Mouse (Mus musculus) heart, adult 2 months (tissue): ENCODE data around the gene Krtap10-4. TPM values are rescaled to one million over a fixed set of nuclear protein-coding genes. Genes with fewer than 3 reads are reported as not detected.

Experiments
- DNase-seq, 2 experiments: peaks; one replicate each; pipeline ENCODE4 v3.0.0; 2021
- H3K27ac ChIP-seq: fragments of 200-600 bp; 2 replicates; pipeline ENCODE4 v1.8.1; 2022
- H3K27me3 ChIP-seq: fragments of 200-500 bp; 2 replicates; pipeline ENCODE4 v1.6.1; 2012; ENCODE audit warnings: mild to moderate bottlenecking, low read length, inconsistent platforms, mixed read lengths; ENCODE audit not compliant: control insufficient read depth, insufficient read depth
- H3K36me3 ChIP-seq: fragments of 200-500 bp; 2 replicates; pipeline ENCODE4 v1.6.1; 2012; ENCODE audit warnings: low read length, inconsistent platforms; ENCODE audit not compliant: control insufficient read depth, insufficient read depth
- H3K4me1 ChIP-seq: fragments of 200-500 bp; 2 replicates; pipeline ENCODE4 v1.6.1; 2011; ENCODE audit warnings: low read length; ENCODE audit not compliant: control insufficient read depth, insufficient read depth
- H3K4me3 ChIP-seq: fragments of 200-600 bp; 2 replicates; pipeline ENCODE4 v1.8.1; 2022
- H3K79me2 ChIP-seq: fragments of 200-500 bp; replicated peaks from 2 replicates; pipeline ENCODE4 v1.6.1; 2012; ENCODE audit warnings: mild to moderate bottlenecking, inconsistent platforms, low read length, moderate library complexity, mixed read lengths; ENCODE audit not compliant: control insufficient read depth, insufficient read depth
- H3K9ac ChIP-seq: fragments of 200-500 bp; 2 replicates; pipeline ENCODE4 v1.6.1; 2012; ENCODE audit warnings: low read depth, mild to moderate bottlenecking, control low read depth, inconsistent platforms, low read length, mixed read lengths
- CTCF ChIP-seq: fragments of 200-600 bp; IDR thresholded peaks from 2 replicates; pipeline ENCODE4 v1.8.1; 2022; ENCODE audit warnings: antibody characterized with exemption, mild to moderate bottlenecking, moderate library complexity
- EP300 ChIP-seq: fragments of 200-500 bp; IDR thresholded peaks from 2 replicates; pipeline ENCODE4 v1.6.1; 2011; ENCODE audit warnings: low read depth, low read length, control low read depth; ENCODE audit not compliant: insufficient read depth
- POLR2A ChIP-seq: fragments of 200-500 bp; IDR thresholded peaks from 2 replicates; pipeline ENCODE4 v1.6.1; 2011; ENCODE audit warnings: mild to moderate bottlenecking, low read depth, low read length, control low read depth; ENCODE audit not compliant: insufficient read depth
- WGBS: fragments of 180-500 bp; shearing (Covaris S2); methylation state at CpG from one replicate; pipeline ENCODE4 v1.1.7; 2018; 5-methylcytosine and 5-hydroxymethylcytosine counted together
- intact Hi-C: fragments of 180-260 bp; cut with DNase I; formaldehyde crosslinking; loops from one replicate; pipeline ENCODE4 v1.15.1; 2025
- polyA plus RNA-seq: library from polyadenylated mRNA; depleted of rRNA; stranded (reverse); fragments of >200 nt; gene quantifications from 2 replicates; pipeline ENCODE4 v1.2.3, GENCODE M21; 2012
- total RNA-seq, 2 experiments: library from RNA; stranded (reverse); gene quantifications; 2 replicates each; pipeline ENCODE4 v1.2.3; 2021

Krtap10-4 gene
- total and polyA plus RNA-seq, 3 experiments: not detected

- no peaks in the 10 kb centered on the region for H3K27me3 ChIP-seq
- no peaks in the 10 kb centered on the region for H3K36me3 ChIP-seq
- TF ChIP-seq POLR2A (no peak), EP300 (no peak), CTCF (no peak)
- H3K27ac ChIP-seq: no peak overlapping the region
- intact Hi-C loops: loop anchor here (5.0 kb wide), 1 partner anchor 192 kb away; no protein-coding TSS in a partner anchor
- no peaks in the 10 kb centered on the region for H3K4me1 ChIP-seq
- no peak overlapping the region for H3K9ac ChIP-seq
- no peak overlapping the region for H3K4me3 ChIP-seq
- H3K79me2 ChIP-seq: no peaks in the 10 kb centered on the region
- DNase-seq: no peak
- WGBS: 46% methylated on average over 4 of the region's 4 CpGs
These were observed 7.7 kb downstream of the Krtap10-4 start for GRCm38 (mm10) chr10:77819203-77819602.

- no peak for TF ChIP-seq EP300
- TF ChIP-seq CTCF: no peak
- TF ChIP-seq POLR2A: no peak
- Histone ChIP-seq H3K36me3 (no peaks in the 10 kb centered on the region), H3K27me3 (no peaks in the 10 kb centered on the region), H3K4me1 (no peaks in the 10 kb centered on the region), H3K4me3 (no peak overlapping the region), H3K27ac (no peak overlapping the region), H3K79me2 (no peaks in the 10 kb centered on the region), H3K9ac (no peak overlapping the region)
- WGBS: 93% methylated on average over 4 of the region's 4 CpGs
- intact Hi-C loops: loop anchor here (5.0 kb wide), 1 partner anchor 191 kb away; no protein-coding TSS in a partner anchor
- no peak for DNase-seq
These were observed 8.4 kb downstream of the Krtap10-4 start for GRCm38 (mm10) chr10:77818523-77818922.

DNA sequence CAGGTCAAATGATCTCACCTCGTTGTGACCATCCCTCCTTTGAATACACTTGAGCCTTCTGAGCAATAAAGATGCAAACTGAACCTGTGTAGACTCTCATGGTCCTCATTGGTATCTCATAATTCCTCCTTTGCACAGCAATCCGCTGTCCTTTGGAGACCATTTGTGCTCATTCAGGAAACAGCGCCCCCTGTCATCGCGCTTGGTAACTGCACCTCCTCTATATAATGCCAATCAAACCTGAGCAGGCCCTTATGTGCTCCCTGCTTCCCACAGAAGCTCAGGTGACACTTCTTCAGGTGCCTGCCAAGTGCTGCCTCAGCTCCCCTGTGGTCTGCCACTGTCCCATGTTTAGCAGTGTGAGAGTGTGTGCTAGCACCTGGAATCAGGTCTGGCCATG is 11.4 kb downstream of the Krtap10-4 start:
- Histone ChIP-seq H3K4me1 (no peaks in the 10 kb centered on the region), H3K4me3 (no peak overlapping the region), H3K36me3 (no peaks in the 10 kb centered on the region), H3K27me3 (no peaks in the 10 kb centered on the region), H3K9ac (no peak overlapping the region), H3K27ac (no peak overlapping the region), H3K79me2 (no peaks in the 10 kb centered on the region)
- intact Hi-C loops: loop anchor here (5.0 kb wide), 1 partner anchor 188 kb away; no protein-coding TSS in a partner anchor
- TF ChIP-seq CTCF: peak; percentile 76
- TF ChIP-seq POLR2A: no peak
- peak in 1 of 2 experiments; percentile 26 for DNase-seq
- WGBS: 28% methylated on average over 5 of the region's 5 CpGs

- intact Hi-C loops: no loop called here
- Histone ChIP-seq H3K79me2 (no peaks in the 10 kb centered on the region), H3K9ac (no peak within 1 kb of the TSS), H3K27me3 (no peaks in the 10 kb centered on the region), H3K36me3 (no peaks in the 10 kb centered on the region), H3K4me3 (no peak within 1 kb of the TSS), H3K4me1 (no peaks in the 10 kb centered on the region), H3K27ac (no peak within 1 kb of the TSS)
- DNase-seq: no peak
- 44% methylated on average over 4 of the region's 4 CpGs for WGBS
- TF ChIP-seq EP300 (no peak), POLR2A (no peak), CTCF (no peak)
These were observed 12.5 kb downstream of the Krtap10-4 start, which contains the start of gene Gm2696 for GRCm38 (mm10) chr10:77814382-77814781. Gm2696 (plus strand) TSS chr10:77814682.

DNA sequence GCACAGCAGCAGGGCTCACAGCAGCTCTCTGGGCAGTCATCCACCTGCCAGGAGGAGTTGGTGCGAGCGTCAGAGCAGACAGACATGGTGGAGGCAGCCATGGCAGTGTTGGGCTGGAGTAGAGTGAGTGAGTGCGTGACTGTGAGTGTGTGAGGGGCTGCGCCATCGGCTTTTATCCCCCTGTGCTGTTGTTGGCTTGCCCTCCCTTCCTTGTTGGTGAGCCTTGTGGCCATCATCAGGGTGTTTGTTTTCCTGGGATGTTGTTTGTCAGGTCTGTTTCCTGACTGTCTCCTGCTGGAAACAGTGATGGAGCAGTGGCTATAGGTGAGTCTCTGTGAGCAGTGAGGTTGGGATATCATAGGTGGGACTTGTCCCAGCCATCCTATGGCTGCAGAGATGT is 15.2 kb downstream of the Krtap10-4 start, which contains the start of gene Gm9507:
Gene Gm9507, minus strand, starts transcription at position 101 of the 400 bp plus-strand sequence.
- intact Hi-C loops: no loop called here
- 56% methylated on average over 5 of the region's 5 CpGs for WGBS
- TF ChIP-seq CTCF: no peak
- TF ChIP-seq EP300: no peak
- TF ChIP-seq POLR2A: no peak

GRCm38 (mm10) chr10:77804095-77804494 is 22.8 kb downstream of the Krtap10-4 start:
- 57% methylated on average over 3 of the region's 3 CpGs for WGBS
- Histone ChIP-seq H3K79me2 (no peaks in the 10 kb centered on the region), H3K36me3 (no peaks in the 10 kb centered on the region), H3K27ac (no peak overlapping the region), H3K9ac (no peak overlapping the region), H3K4me1 (no peaks in the 10 kb centered on the region), H3K4me3 (no peak overlapping the region), H3K27me3 (no peaks in the 10 kb centered on the region)
- TF ChIP-seq CTCF (no peak), EP300 (no peak), POLR2A (no peak)
- no peak for DNase-seq
- intact Hi-C loops: no loop called here

More for the DNA sequence above, 15.2 kb downstream of the Krtap10-4 start, which contains the start of gene Gm9507:
- no peaks in the 10 kb centered on the region for H3K4me1 ChIP-seq
- H3K36me3 ChIP-seq: no peaks in the 10 kb centered on the region
- DNase-seq: no peak
- no peaks in the 10 kb centered on the region for H3K27me3 ChIP-seq
- no peak within 1 kb of the TSS for H3K9ac ChIP-seq
- H3K27ac ChIP-seq: no peak within 1 kb of the TSS
- no peak within 1 kb of the TSS for H3K4me3 ChIP-seq
- H3K79me2 ChIP-seq: no peaks in the 10 kb centered on the region
